In genomic region chr3:145648097-145648931, GRCm38 (mm10) we compare ENCODE assay signal across 8 mouse cellular contexts. TPM values are rescaled to one million over a fixed set of nuclear protein-coding genes. Genes with fewer than 3 reads are reported as not detected.
DNase-seq lines count a peak whose midpoint lies in the region; ATAC-seq and TF ChIP-seq lines count a peak whose summit lies in the region.

No protein-coding gene starts in this region.

- intact Hi-C loops in left cerebral cortex, adult 2 months (cut with DNase I), result loop anchor here (2.0 to 5.0 kb wide), 3 partner anchors 59 to 259 kb away; partner anchors contain the start of gene Znhit6

- no peaks in the 10 kb centered on the region for H3K9me3 ChIP-seq in embryonic facial prominence, embryonic 13.5 days
- H3K9me3 ChIP-seq in hindbrain, embryonic 14.5 days (ENCODE audit: control insufficient read depth, low read length), result no peaks in the 10 kb centered on the region
- no peaks in the 10 kb centered on the region for H3K9me3 ChIP-seq in lung, embryonic 15.5 days
- H3K9me3 ChIP-seq in stomach, embryonic 15.5 days, result no peaks in the 10 kb centered on the region

- peaks cover 50% of the 10 kb centered on the region for H3K4me1 ChIP-seq in embryonic facial prominence, embryonic 13.5 days
- peaks cover 33% of the 10 kb centered on the region for H3K4me1 ChIP-seq in hindbrain, embryonic 14.5 days (replicated peaks; ENCODE audit: control insufficient read depth, insufficient read depth, low read length)
- peaks cover 47% of the 10 kb centered on the region for H3K4me1 ChIP-seq in lung, embryonic 15.5 days
- peaks cover 27% of the 10 kb centered on the region for H3K4me1 ChIP-seq in stomach, embryonic 15.5 days

- WGBS in embryonic facial prominence, embryonic 13.5 days, result 20% methylated on average over 26 of the region's 26 CpGs
- 15% methylated on average over 26 of the region's 26 CpGs for WGBS in hindbrain, embryonic 14.5 days
- WGBS in lung, embryonic 15.5 days, result 13% methylated on average over 26 of the region's 26 CpGs
- 26% methylated on average over 26 of the region's 26 CpGs for WGBS in stomach, embryonic 15.5 days

- no peaks in the 10 kb centered on the region for H3K27me3 ChIP-seq in embryonic facial prominence, embryonic 13.5 days
- H3K27me3 ChIP-seq in hindbrain, embryonic 14.5 days (ENCODE audit: control insufficient read depth, insufficient read depth, low read length), result peaks cover 56% of the 10 kb centered on the region
- no peaks in the 10 kb centered on the region for H3K27me3 ChIP-seq in lung, embryonic 15.5 days
- H3K27me3 ChIP-seq in stomach, embryonic 15.5 days (replicated peaks), result no peaks in the 10 kb centered on the region

- peaks cover 11% of the 10 kb centered on the region for H3K36me3 ChIP-seq in embryonic facial prominence, embryonic 13.5 days
- H3K36me3 ChIP-seq in hindbrain, embryonic 14.5 days (replicated peaks; ENCODE audit: control insufficient read depth, insufficient read depth), result no peaks in the 10 kb centered on the region
- peaks cover 7% of the 10 kb centered on the region; the same call in 1 of the 2 replicates for H3K36me3 ChIP-seq in lung, embryonic 15.5 days
- no peaks in the 10 kb centered on the region for H3K36me3 ChIP-seq in stomach, embryonic 15.5 days

- ATAC-seq in embryonic facial prominence, embryonic 13.5 days (ENCODE audit: insufficient number of reproducible peaks, insufficient read depth, low FRiP score, low TSS enrichment, low read depth), result no peak
- 0 out of 2 replicates have a peak, but pooled peaks have one; percentile 29 for ATAC-seq in hindbrain, embryonic 14.5 days (ENCODE audit: low FRiP score)
- no peak for ATAC-seq in lung, embryonic 15.5 days (ENCODE audit: borderline replicate concordance, extremely low read depth, low FRiP score, low TSS enrichment)
- no peak for ATAC-seq in stomach, embryonic 15.5 days (ENCODE audit: insufficient read depth, low FRiP score, low read depth)

- H3K9ac ChIP-seq in embryonic facial prominence, embryonic 13.5 days, result peak overlapping the region; percentile 89
- peak overlapping the region; percentile 70 for H3K9ac ChIP-seq in hindbrain, embryonic 14.5 days
- H3K9ac ChIP-seq in lung, embryonic 15.5 days, result peak overlapping the region; percentile 72
- H3K9ac ChIP-seq in stomach, embryonic 15.5 days, result peak overlapping the region; percentile 74; the same call in 1 of the 2 replicates

- TF ChIP-seq CTCF in left cerebral cortex, adult 2 months (IDR thresholded peaks at IDR 0.05), result peak; percentile 47

- DNase-seq in left cerebral cortex, adult 2 months (ENCODE audit: extremely low spot score in 1 of 2, low spot score in 2 of 2), result no peak
- no peak for DNase-seq in left cerebral cortex, adult 8-10 months (ENCODE audit: low spot score in 2 of 2)
- no peak for DNase-seq in hindbrain, embryonic 14.5 days (ENCODE audit: low spot score)
- DNase-seq in right cerebral cortex, adult 18-20 months, result no peak
- no peak for DNase-seq in thymus, postnatal 4 days

- peak overlapping the region; percentile 62 for H3K4me3 ChIP-seq in left cerebral cortex, adult 2 months
- peak overlapping the region; percentile 72 for H3K4me3 ChIP-seq in embryonic facial prominence, embryonic 13.5 days
- H3K4me3 ChIP-seq in hindbrain, embryonic 14.5 days (replicated peaks; ENCODE audit: low read length), result peak overlapping the region; percentile 57
- peak overlapping the region; percentile 68 for H3K4me3 ChIP-seq in lung, embryonic 15.5 days
- H3K4me3 ChIP-seq in stomach, embryonic 15.5 days (replicated peaks), result peak overlapping the region; percentile 67

- peak overlapping the region; percentile 86 for H3K4me2 ChIP-seq in embryonic facial prominence, embryonic 13.5 days
- peak overlapping the region; percentile 88 for H3K4me2 ChIP-seq in hindbrain, embryonic 14.5 days (replicated peaks)
- peak overlapping the region; percentile 85 for H3K4me2 ChIP-seq in lung, embryonic 15.5 days
- H3K4me2 ChIP-seq in stomach, embryonic 15.5 days, result peak overlapping the region; percentile 89

- no peak overlapping the region for H3K27ac ChIP-seq in left cerebral cortex, adult 2 months
- peak overlapping the region; percentile 95 for H3K27ac ChIP-seq in embryonic facial prominence, embryonic 13.5 days
- peak overlapping the region; percentile 16; the same call in 1 of the 2 replicates for H3K27ac ChIP-seq in hindbrain, embryonic 14.5 days
- peak overlapping the region; percentile 94 for H3K27ac ChIP-seq in lung, embryonic 15.5 days
- peak overlapping the region; percentile 95 for H3K27ac ChIP-seq in stomach, embryonic 15.5 days

RNA-seq across cellular contexts. Expression of gene Ccn1, which starts 1.5 kb away (rescaled TPM):
- total RNA-seq in left cerebral cortex, adult 2 months (2021), result 10 to 100 TPM in 1 of 2 experiments, 1 to 10 TPM in 1; 7.8 to 12.6 TPM
- total RNA-seq in left cerebral cortex, adult 8-10 months (2022), result 10 to 100 TPM in 1 of 4 experiments, 1 to 10 TPM in 3; 3.6 to 11.7 (median 5.4) TPM
- polyA plus RNA-seq in embryonic facial prominence, embryonic 13.5 days (2015; fragmentation: Nextera tagmentation; extraction: Ambion mirVana), result 50.3 TPM in 2 replicates
- polyA plus RNA-seq in hindbrain, embryonic 14.5 days (2014; fragmentation: Nextera tagmentation; extraction: Ambion mirVana), result 4.6 and 4.7 TPM in 2 replicates
- 58.3 and 58.8 TPM in 2 replicates for polyA plus RNA-seq in lung, embryonic 15.5 days (2015; fragmentation: Nextera tagmentation; extraction: Ambion mirVana)
- 39.7 and 45.1 TPM in 2 replicates for polyA plus RNA-seq in stomach, embryonic 15.5 days (2015; fragmentation: Nextera tagmentation; extraction: Ambion mirVana)
